Mouse (Mus musculus) liver, embryonic 15.5 days (tissue): Measurements from ENCODE around the gene Fank1. TPM values are rescaled to one million over a fixed set of nuclear protein-coding genes. Genes with fewer than 3 reads are reported as not detected.

Experiments used
- ATAC-seq: fragments of 200-750 bp; cut with Nextera tagmentation; 2 replicates; pipeline ENCODE4 v1.8.0; 2017; ENCODE audit warnings: moderate number of reproducible peaks, mild to moderate bottlenecking, moderate library complexity; ENCODE audit not compliant: insufficient read depth
- H3K27ac ChIP-seq: fragments of 300-500 bp; sonication (generic); replicated peaks from 2 replicates; pipeline ENCODE4 v1.5.1; 2015; ENCODE audit warnings: mild to moderate bottlenecking, inconsistent platforms
- H3K27me3 ChIP-seq: fragments of 300-500 bp; sonication (generic); 2 replicates; pipeline ENCODE4 v1.6.1; 2015; ENCODE audit warnings: mild to moderate bottlenecking, inconsistent platforms
- H3K36me3 ChIP-seq: fragments of 300-500 bp; sonication (generic); replicated peaks from 2 replicates; pipeline ENCODE4 v1.6.1; 2015; ENCODE audit warnings: moderate library complexity, mild to moderate bottlenecking, inconsistent platforms
- H3K4me1 ChIP-seq: fragments of 300-500 bp; sonication (generic); replicated peaks from 2 replicates; pipeline ENCODE4 v1.6.1; 2015; ENCODE audit warnings: inconsistent platforms
- H3K4me2 ChIP-seq: fragments of 300-500 bp; sonication (generic); 2 replicates; pipeline ENCODE4 v1.6.1; 2015; ENCODE audit warnings: moderate library complexity, mild to moderate bottlenecking, inconsistent platforms
- H3K4me3 ChIP-seq: fragments of 300-500 bp; sonication (generic); replicated peaks from 2 replicates; pipeline ENCODE4 v1.5.1; 2015; ENCODE audit warnings: mild to moderate bottlenecking, inconsistent platforms
- H3K9ac ChIP-seq: fragments of 300-500 bp; sonication (generic); 2 replicates; pipeline ENCODE4 v1.6.1; 2015; ENCODE audit warnings: moderate library complexity, mild to moderate bottlenecking, inconsistent platforms
- H3K9me3 ChIP-seq: fragments of 300-500 bp; sonication (generic); replicated peaks from 2 replicates; pipeline ENCODE4 v1.6.1; 2016; ENCODE audit warnings: inconsistent platforms
- WGBS: fragments of 180-500 bp; shearing (Covaris S2); methylation state at CpG from one replicate; pipeline ENCODE4 v1.1.7; 2015; ENCODE audit warnings: mixed read lengths; ENCODE audit not compliant: insufficient replicate concordance; 5-methylcytosine and 5-hydroxymethylcytosine counted together
- polyA plus RNA-seq: library from polyadenylated mRNA; unstranded; fragments of >200 nt; fragmentation: Nextera tagmentation; extraction: Ambion mirVana; gene quantifications from 2 replicates; pipeline ENCODE4 v1.2.1, GENCODE M21; 2015

Fank1 gene
- polyA plus RNA-seq, 1 experiment from 2014 or later: not detected

DNA sequence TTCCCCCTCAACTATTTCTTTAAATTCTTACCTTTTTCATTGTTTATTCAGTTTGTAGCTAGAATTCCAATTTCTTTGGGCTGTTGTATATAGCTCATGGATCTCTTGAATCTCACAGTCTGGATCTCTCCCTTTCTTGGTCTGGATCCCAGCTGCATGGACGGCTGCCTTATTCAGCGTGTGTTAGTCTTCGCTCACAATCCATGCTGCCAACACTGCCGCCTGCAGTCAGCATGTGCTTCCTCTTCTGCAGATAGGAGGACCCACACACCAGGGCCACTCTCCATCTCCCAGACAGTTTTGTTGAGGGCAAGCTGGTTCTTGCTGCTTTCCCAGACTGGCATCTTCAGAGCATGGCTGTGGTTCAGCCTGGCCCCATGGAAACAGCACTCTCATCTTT, 62.9 kb downstream of the Fank1 start:
- WGBS: 43% methylated on average over 4 of the region's 4 CpGs

DNA sequence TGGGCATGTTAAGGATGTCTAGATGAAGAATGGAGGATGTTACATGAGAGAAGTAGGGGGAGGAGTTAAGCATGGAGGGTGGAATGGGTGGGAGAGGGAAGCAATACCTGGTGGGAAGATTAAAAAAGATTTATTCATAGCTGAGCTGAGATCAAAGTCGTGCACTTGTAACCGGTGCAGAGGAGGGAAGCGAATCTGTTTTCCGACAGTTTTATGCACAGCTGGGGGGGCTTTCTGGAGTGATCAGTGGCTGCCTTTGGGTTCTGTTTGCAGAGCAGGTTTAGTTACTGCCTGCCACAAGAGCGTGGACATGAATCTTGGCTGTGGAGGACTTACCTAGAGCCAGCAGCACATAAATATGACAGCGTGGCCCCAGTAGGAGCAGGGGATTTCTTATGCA, 65.4 kb downstream of the Fank1 start:
- H3K4me2 ChIP-seq: no peak overlapping the region
- no peaks in the 10 kb centered on the region for H3K27me3 ChIP-seq
- no peak for ATAC-seq
- 70% methylated on average over 6 of the region's 6 CpGs for WGBS
- H3K27ac ChIP-seq: no peak overlapping the region
- H3K36me3 ChIP-seq: no peaks in the 10 kb centered on the region
- no peak overlapping the region for H3K9ac ChIP-seq
- H3K4me3 ChIP-seq: no peak overlapping the region
- no peaks in the 10 kb centered on the region for H3K9me3 ChIP-seq
- H3K4me1 ChIP-seq: no peaks in the 10 kb centered on the region

More for the DNA sequence above, 62.9 kb downstream of the Fank1 start:
- H3K36me3 ChIP-seq: no peaks in the 10 kb centered on the region
- H3K4me2 ChIP-seq: no peak overlapping the region
- no peaks in the 10 kb centered on the region for H3K9me3 ChIP-seq
- no peak for ATAC-seq
- no peak overlapping the region for H3K4me3 ChIP-seq
- H3K27me3 ChIP-seq: no peaks in the 10 kb centered on the region
- no peak overlapping the region for H3K9ac ChIP-seq
- no peaks in the 10 kb centered on the region for H3K4me1 ChIP-seq
- H3K27ac ChIP-seq: no peak overlapping the region

DNA sequence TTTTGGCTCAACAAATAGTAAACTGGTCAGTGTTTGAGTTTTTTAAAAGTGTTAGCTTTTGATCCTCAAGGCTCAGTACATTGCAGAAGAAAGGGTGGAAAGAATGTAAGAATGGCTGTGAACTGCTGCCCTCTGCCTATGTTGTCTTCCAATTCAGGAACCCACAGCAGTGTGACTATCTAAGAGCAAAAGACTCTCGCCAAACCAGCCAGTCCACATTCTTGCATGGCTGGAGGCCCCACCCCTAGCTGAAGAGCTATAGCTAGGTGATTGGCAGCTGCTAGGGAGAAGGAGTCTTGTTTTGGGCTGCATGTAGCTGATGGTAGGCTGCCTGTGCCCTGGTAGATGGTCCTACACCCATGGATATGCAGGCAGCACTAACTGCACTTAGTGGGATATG, 70.5 kb downstream of the Fank1 start:
- Histone ChIP-seq H3K4me1 (no peaks in the 10 kb centered on the region), H3K36me3 (no peaks in the 10 kb centered on the region), H3K4me3 (no peak overlapping the region), H3K27ac (no peak overlapping the region), H3K9ac (no peak overlapping the region), H3K4me2 (no peak overlapping the region), H3K9me3 (no peaks in the 10 kb centered on the region), H3K27me3 (no peaks in the 10 kb centered on the region)
- ATAC-seq: no peak
- WGBS: 10% methylated on average over 1 of the region's 1 CpGs

DNA sequence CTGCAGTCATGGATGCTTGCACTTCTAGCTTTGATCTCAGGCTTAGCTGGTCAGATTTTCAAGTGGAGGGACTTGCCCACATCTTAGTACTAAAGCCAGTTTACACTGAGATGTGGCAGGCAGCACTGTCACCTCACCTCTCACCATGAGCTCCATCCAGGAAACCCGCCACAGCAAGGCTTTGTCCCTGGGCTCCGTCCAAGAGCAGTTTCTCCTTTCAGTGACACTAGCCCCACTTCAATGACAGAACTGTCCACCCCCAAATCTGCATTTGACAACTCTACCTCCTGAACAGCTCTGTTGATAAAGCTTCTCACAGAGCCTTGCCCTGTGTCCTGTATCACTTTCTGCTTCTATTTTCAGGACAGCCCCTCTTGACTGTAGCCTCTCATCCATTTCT, 71.5 kb downstream of the Fank1 start:
- Histone ChIP-seq H3K4me3 (no peak overlapping the region), H3K36me3 (no peaks in the 10 kb centered on the region), H3K4me1 (no peaks in the 10 kb centered on the region), H3K27me3 (no peaks in the 10 kb centered on the region), H3K9ac (no peak overlapping the region), H3K9me3 (no peaks in the 10 kb centered on the region), H3K4me2 (no peak overlapping the region), H3K27ac (no peak overlapping the region)
- ATAC-seq: no peak
- 57% methylated on average over 2 of the region's 2 CpGs for WGBS

DNA sequence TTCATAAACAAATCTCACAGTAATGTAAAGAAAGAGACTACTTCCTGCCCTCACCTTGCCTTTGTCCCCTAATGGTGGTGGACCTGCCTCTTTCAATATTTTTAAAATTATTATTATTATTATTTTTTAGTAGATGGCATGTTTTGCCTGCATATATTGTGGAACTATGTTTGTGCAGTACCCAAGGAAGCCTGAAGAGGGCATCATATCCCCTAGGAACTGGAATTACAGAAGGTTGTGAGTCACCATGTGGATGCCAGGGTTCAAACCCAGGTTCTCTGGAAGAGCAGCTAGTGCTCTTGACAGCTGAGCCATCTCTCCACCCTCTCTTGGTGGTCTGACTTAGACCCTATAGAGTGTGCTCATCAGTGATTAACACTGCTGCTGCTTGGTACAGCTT, 74.1 kb downstream of the Fank1 start:
- no peak overlapping the region for H3K4me3 ChIP-seq
- no peaks in the 10 kb centered on the region for H3K4me1 ChIP-seq
- no peaks in the 10 kb centered on the region for H3K27me3 ChIP-seq
- no peak overlapping the region for H3K27ac ChIP-seq
- no peak overlapping the region for H3K9ac ChIP-seq
- H3K36me3 ChIP-seq: no peaks in the 10 kb centered on the region
- ATAC-seq: no peak
- no peaks in the 10 kb centered on the region for H3K9me3 ChIP-seq
- H3K4me2 ChIP-seq: no peak overlapping the region

DNA sequence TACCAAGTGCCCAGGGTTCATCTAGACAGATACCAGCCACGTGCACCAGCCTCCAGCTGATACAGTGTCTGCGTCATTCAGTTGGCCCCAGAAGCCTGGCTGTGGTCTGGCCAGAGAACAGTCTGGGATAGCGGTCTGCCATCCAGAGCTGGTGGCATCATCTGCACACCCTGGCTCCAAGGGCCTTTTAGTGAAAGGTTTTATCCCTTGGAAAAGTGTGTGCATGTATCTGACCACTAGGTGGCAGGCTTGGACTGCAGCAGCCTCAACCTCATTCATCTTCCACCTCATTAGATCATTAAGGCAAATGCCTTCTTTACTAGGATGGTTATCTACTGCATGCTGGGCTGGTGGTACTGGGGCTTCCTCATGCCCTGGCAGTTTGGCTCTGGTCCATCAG, 79.6 kb downstream of the Fank1 start:
- 19% methylated on average over 3 of the region's 3 CpGs for WGBS

DNA sequence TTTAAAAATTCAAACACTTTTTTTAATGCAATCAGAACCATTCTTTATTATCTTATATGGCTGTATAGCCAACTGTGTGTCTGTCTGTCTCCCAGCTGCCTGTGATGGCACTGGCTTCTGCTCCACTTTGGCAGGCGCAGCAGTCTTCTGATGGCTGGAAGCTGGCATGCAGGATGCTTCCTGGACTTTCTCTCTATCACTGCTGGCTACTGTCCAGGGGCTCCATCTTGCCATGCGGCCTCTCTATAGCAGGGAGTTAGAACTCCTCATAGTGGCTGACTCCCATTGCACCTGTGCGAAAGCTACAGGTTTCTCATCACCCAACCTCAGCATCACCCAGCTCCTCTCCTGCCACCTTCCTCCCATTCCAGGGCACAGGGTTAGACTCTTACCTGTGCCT, 81.8 kb downstream of the Fank1 start:
- no peak overlapping the region for H3K4me2 ChIP-seq
- no peaks in the 10 kb centered on the region for H3K9me3 ChIP-seq
- H3K4me1 ChIP-seq: no peaks in the 10 kb centered on the region
- H3K4me3 ChIP-seq: no peak overlapping the region
- no peak for ATAC-seq
- WGBS: 56% methylated on average over 3 of the region's 3 CpGs
- H3K9ac ChIP-seq: no peak overlapping the region
- H3K27me3 ChIP-seq: no peaks in the 10 kb centered on the region
- no peaks in the 10 kb centered on the region for H3K36me3 ChIP-seq
- no peak overlapping the region for H3K27ac ChIP-seq

More for the DNA sequence above, 79.6 kb downstream of the Fank1 start:
- no peaks in the 10 kb centered on the region for H3K4me1 ChIP-seq
- no peak overlapping the region for H3K4me3 ChIP-seq
- H3K27me3 ChIP-seq: no peaks in the 10 kb centered on the region
- H3K27ac ChIP-seq: no peak overlapping the region
- ATAC-seq: no peak
- H3K4me2 ChIP-seq: no peak overlapping the region
- H3K9me3 ChIP-seq: no peaks in the 10 kb centered on the region
- no peak overlapping the region for H3K9ac ChIP-seq
- H3K36me3 ChIP-seq: no peaks in the 10 kb centered on the region

DNA sequence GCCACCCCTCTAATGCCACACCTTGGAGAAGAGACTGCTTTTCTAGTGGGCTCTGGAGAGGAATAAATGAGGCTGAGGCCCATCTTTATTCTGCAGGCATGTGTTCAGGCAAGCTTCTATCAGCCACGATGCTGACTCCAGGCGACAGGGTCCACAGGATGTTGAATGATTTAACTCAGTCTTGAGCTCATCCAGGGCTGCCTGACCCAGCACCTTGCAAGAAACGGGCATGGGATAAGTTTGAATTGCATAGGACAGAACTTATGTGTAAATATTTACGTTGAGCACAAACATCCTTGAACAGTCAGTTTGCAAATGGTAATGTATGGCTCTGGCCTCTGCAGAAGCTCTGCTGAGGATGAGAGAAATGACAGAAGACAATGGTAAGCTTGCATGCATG, 82.9 kb downstream of the Fank1 start:
- Histone ChIP-seq H3K27ac (no peak overlapping the region), H3K4me3 (no peak overlapping the region), H3K4me1 (no peaks in the 10 kb centered on the region), H3K9ac (no peak overlapping the region), H3K27me3 (no peaks in the 10 kb centered on the region), H3K9me3 (no peaks in the 10 kb centered on the region), H3K4me2 (no peak overlapping the region), H3K36me3 (no peaks in the 10 kb centered on the region)
- 42% methylated on average over 4 of the region's 4 CpGs for WGBS
- ATAC-seq: no peak

DNA sequence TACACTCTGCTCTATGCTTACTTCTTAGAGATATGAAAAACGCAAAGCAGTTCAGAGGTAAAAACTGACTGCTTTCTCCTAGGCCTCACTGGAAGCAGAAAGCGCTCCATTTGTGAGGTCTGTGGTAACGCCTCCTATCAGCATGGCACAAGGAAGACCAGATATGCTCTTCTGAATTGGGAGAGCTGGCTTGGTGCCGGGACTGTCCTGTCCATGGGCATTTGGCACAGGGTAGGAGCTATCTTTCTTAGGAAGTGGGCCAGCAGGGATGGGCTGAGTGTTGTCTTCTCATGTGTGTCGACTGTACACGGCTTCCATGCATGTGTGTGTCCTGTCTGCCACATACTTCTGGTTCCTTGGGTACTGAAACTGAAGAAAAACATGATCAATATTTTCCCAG, 85.6 kb downstream of the Fank1 start:
- Histone ChIP-seq H3K4me1 (no peaks in the 10 kb centered on the region), H3K9me3 (no peaks in the 10 kb centered on the region), H3K27ac (no peak overlapping the region), H3K4me2 (no peak overlapping the region), H3K9ac (no peak overlapping the region), H3K36me3 (no peaks in the 10 kb centered on the region), H3K4me3 (no peak overlapping the region), H3K27me3 (no peaks in the 10 kb centered on the region)
- 69% methylated on average over 6 of the region's 6 CpGs for WGBS
- no peak for ATAC-seq

DNA sequence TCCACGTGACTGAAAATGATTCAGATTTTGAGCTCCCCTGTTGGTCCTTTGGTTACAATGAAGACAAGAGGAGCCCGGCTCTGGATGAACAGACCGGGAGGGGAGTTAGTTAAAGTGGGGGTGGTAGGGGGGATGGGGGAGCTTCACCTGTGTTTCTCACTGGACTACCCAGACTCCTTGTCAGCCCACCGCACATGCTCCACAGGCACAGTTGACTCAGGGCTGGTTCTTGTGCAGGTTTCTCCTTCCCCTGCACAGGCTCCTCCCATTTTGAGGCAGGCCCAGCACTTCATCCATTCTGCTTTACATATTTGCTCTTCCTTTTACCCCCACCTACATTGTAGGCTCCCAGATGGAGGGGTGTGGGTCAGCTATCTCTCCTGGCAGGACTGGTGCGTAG, 86.1 kb downstream of the Fank1 start:
- Histone ChIP-seq H3K4me3 (no peak overlapping the region), H3K9me3 (no peaks in the 10 kb centered on the region), H3K36me3 (no peaks in the 10 kb centered on the region), H3K27ac (no peak overlapping the region), H3K27me3 (no peaks in the 10 kb centered on the region), H3K9ac (no peak overlapping the region), H3K4me2 (no peak overlapping the region), H3K4me1 (no peaks in the 10 kb centered on the region)
- no peak for ATAC-seq
- WGBS: 63% methylated on average over 5 of the region's 5 CpGs

DNA sequence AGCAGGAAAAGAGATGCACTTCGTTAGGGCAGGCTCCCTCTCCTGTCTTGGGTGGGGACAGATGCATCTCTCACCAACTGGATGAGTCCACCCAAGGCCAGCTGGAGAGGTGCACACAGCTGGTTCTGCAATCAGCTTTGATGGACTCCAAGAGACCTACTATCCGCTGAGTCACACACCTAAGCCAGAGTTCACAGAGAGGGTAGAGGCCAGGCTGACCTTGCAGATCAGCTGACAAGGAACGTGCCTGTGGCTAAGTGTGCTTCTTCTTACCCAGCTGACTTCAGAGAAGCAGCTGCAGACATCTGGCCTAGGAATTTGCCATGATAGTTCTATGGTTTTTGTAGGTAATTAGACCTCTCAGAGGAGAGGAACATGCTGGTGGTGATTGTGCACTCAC, 86.5 kb downstream of the Fank1 start:
- no peaks in the 10 kb centered on the region for H3K27me3 ChIP-seq
- no peak overlapping the region for H3K27ac ChIP-seq
- H3K36me3 ChIP-seq: no peaks in the 10 kb centered on the region
- H3K9me3 ChIP-seq: no peaks in the 10 kb centered on the region
- no peaks in the 10 kb centered on the region for H3K4me1 ChIP-seq
- ATAC-seq: no peak
- H3K4me3 ChIP-seq: no peak overlapping the region
- 51% methylated on average over 3 of the region's 3 CpGs for WGBS
- H3K4me2 ChIP-seq: no peak overlapping the region
- H3K9ac ChIP-seq: no peak overlapping the region

DNA sequence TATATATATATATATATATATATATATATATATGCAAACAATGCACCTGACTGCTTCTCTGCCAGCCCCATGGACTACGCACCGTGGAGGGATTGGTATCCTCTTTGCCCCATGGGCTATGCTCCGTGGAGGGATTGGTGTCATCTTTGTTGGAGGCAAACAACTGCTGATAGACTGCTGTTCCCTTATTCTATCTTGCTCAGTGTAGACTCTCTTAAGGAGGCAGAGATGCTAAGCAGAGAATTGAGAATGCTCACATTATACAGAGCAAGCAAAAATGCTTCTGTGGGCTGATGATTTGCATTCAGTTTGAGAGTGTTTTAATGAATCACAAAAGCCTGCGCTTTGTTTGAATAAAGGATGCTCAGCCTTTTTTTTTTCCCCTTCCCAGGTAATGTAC, 87.0 kb downstream of the Fank1 start:
- no peaks in the 10 kb centered on the region for H3K27me3 ChIP-seq
- no peaks in the 10 kb centered on the region for H3K36me3 ChIP-seq
- H3K4me1 ChIP-seq: no peaks in the 10 kb centered on the region
- no peak for ATAC-seq
- H3K9ac ChIP-seq: no peak overlapping the region
- no peak overlapping the region for H3K4me2 ChIP-seq
- no peaks in the 10 kb centered on the region for H3K9me3 ChIP-seq
- no peak overlapping the region for H3K27ac ChIP-seq
- WGBS: 75% methylated on average over 4 of the region's 4 CpGs
- no peak overlapping the region for H3K4me3 ChIP-seq
